Mouse (Mus musculus): Measurements from ENCODE around the gene Cpsf4. TPM values are rescaled to one million over a fixed set of nuclear protein-coding genes. Genes with fewer than 3 reads are reported as not detected.

Gene Cpsf4
- total RNA-seq (2014; rRNA removed): 33.1 and 48.1 TPM in 2 replicates
- polyA plus RNA-seq (2015; fragmentation: Nextera tagmentation; extraction: Ambion mirVana): 37.8 and 40.1 TPM in 2 replicates

DNA sequence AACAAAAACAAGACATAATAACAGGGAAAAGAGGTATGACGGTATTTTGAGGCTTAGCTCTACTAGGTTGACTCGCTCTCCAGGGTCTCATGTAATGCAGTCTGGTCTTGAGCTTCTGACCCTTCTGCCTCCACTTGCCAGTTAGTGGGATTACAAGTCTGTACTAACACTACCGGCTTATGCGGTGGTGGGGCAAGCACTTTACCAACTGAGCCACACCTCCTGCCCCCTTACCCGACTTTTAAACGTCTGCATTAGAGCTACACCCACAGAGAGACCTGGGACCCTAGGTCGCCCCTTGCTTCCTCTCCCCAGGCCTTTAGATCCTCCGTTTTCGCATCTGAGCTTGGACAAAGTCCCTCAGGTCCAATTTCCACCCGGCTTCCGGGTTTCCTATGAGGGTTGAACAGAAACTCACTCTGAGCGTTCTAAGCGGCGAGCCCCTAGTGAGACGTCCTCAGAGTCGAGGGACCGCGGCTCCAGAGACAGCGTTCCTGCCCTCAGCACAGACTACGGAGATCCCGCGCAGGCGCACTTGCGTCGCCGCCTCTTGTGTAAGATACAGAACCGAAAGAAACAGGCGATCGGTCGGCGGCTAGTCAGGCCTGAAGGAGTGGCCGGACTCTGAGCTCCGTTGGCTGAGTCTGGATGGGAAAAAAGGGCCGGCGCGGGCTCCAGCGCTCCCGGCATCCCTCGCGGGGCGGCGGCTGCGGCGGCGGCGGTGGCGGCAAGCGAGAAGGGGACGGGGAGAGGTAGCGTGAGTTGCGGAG lies at the start of gene Cpsf4, which contains the start of gene Ptcd1:
TSS of gene Cpsf4 (plus strand) at position 678 of the 770 bp plus-strand sequence.
TSS of gene Ptcd1 (minus strand) at position 573 of the 770 bp plus-strand sequence.
- H3K4me3 ChIP-seq (ENCODE audit: low read length): peak within 1 kb of the TSS; percentile 91
- H3K9me3 ChIP-seq (ENCODE audit: low read length): no peaks in the 10 kb centered on the region
- peak; percentile 96 for ATAC-seq
- peaks cover 13% of the 10 kb centered on the region for H3K4me1 ChIP-seq (ENCODE audit: insufficient read depth, low read length)
- H3K27me3 ChIP-seq (ENCODE audit: insufficient read depth, low read length): no peaks in the 10 kb centered on the region
- H3K9ac ChIP-seq (replicated peaks; ENCODE audit: low read length): peak within 1 kb of the TSS; percentile 85
- 1% methylated on average over 51 of the region's 51 CpGs for WGBS
- DNase-seq (ENCODE audit: low spot score): peak; percentile 99
- peaks cover 18% of the 10 kb centered on the region for H3K36me3 ChIP-seq (ENCODE audit: insufficient read depth, low read length)
- TF ChIP-seq CTCF (IDR thresholded peaks at IDR 0.05; ENCODE audit: low read depth): 0 out of 2 replicates have a peak, but pooled peaks have one; percentile 6
- peak within 1 kb of the TSS; percentile 93 for H3K4me2 ChIP-seq (ENCODE audit: low read depth, low read length)
- peak within 1 kb of the TSS; percentile 74; the same call in 1 of the 2 replicates for H3K27ac ChIP-seq

- no peak for ATAC-seq
- Histone ChIP-seq H3K36me3 (ENCODE audit: insufficient read depth, low read length) (no peaks in the 10 kb centered on the region), H3K4me3 (ENCODE audit: low read length) (no peak overlapping the region), H3K9ac (replicated peaks; ENCODE audit: low read length) (no peak overlapping the region), H3K27me3 (ENCODE audit: insufficient read depth, low read length) (no peaks in the 10 kb centered on the region), H3K4me1 (ENCODE audit: insufficient read depth, low read length) (no peaks in the 10 kb centered on the region), H3K27ac (no peak overlapping the region), H3K4me2 (ENCODE audit: low read depth, low read length) (no peak overlapping the region), H3K9me3 (ENCODE audit: low read length) (no peaks in the 10 kb centered on the region)
- TF ChIP-seq CTCF (IDR thresholded peaks at IDR 0.05; ENCODE audit: low read depth): no peak
- WGBS: 53% methylated on average over 6 of the region's 6 CpGs
- DNase-seq (ENCODE audit: low spot score): no peak
These were observed 49.0 kb upstream of the Cpsf4 start for GRCm38 (mm10) chr5:145118005-145118404.

- Histone ChIP-seq H3K9me3 (ENCODE audit: low read length) (no peaks in the 10 kb centered on the region), H3K36me3 (ENCODE audit: insufficient read depth, low read length) (no peaks in the 10 kb centered on the region), H3K27me3 (ENCODE audit: insufficient read depth, low read length) (no peaks in the 10 kb centered on the region), H3K4me2 (ENCODE audit: low read depth, low read length) (no peak overlapping the region), H3K27ac (no peak overlapping the region), H3K9ac (replicated peaks; ENCODE audit: low read length) (no peak overlapping the region), H3K4me3 (ENCODE audit: low read length) (no peak overlapping the region), H3K4me1 (ENCODE audit: insufficient read depth, low read length) (no peaks in the 10 kb centered on the region)
- ATAC-seq (no peak), DNase-seq (ENCODE audit: low spot score) (no peak)
- 92% methylated on average over 5 of the region's 5 CpGs for WGBS
- no peak for TF ChIP-seq CTCF (IDR thresholded peaks at IDR 0.05; ENCODE audit: low read depth)
These were observed 48.6 kb upstream of the Cpsf4 start for GRCm38 (mm10) chr5:145118461-145118860.

DNA sequence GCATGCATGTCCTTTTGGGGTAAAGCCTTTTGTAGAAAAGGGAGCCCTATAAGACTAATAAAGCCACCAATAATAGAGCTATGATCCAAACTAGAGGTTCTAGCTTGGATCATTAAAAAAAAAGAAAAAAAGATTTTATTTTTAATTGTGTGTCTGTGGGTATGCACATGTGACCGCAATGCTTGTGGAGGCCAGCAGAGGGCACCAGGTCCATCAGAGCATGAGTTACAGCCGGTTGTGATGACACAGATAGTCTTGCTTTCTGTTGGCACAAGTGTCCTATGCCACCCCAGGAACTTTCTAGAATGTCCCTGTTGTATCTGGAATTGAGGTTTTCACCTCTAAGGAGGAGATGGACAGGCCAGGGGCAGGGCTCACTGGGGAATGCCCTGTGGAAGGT lies 47.6 kb upstream of the Cpsf4 start:
- DNase-seq (ENCODE audit: low spot score): no peak
- Histone ChIP-seq H3K9me3 (ENCODE audit: low read length) (no peaks in the 10 kb centered on the region), H3K4me3 (ENCODE audit: low read length) (no peak overlapping the region), H3K4me2 (ENCODE audit: low read depth, low read length) (no peak overlapping the region), H3K9ac (replicated peaks; ENCODE audit: low read length) (no peak overlapping the region), H3K36me3 (ENCODE audit: insufficient read depth, low read length) (peaks cover 6% of the 10 kb centered on the region; the same call in 1 of the 2 replicates), H3K27ac (no peak overlapping the region), H3K4me1 (ENCODE audit: insufficient read depth, low read length) (no peaks in the 10 kb centered on the region), H3K27me3 (ENCODE audit: insufficient read depth, low read length) (no peaks in the 10 kb centered on the region)
- peak; percentile 40 for TF ChIP-seq CTCF (IDR thresholded peaks at IDR 0.05; ENCODE audit: low read depth)
- no peak for ATAC-seq
- WGBS: 90% methylated on average over 2 of the region's 2 CpGs

DNA sequence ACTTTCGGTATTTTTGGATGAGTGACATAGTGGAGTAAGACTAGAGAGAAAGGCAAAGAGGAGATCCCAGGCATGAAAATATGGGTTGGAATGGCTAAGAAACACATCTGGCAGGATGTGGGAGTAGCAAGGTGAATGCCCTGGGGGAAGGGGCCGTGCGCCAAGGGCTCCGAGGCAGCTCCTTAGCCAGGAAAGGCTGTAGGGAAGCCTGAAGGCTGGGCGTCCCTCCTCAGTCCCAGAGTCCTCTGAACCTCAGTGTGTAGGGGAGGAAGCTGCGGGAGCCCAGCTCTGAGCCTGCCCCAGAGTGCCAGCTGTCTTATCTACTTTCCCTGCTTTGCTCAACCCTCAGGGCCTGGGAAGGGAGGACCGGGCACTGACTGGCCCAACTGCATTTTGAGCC lies 46.1 kb upstream of the Cpsf4 start:
- H3K27me3 ChIP-seq (ENCODE audit: insufficient read depth, low read length): no peaks in the 10 kb centered on the region
- peaks cover 8% of the 10 kb centered on the region; the same call in 1 of the 2 replicates for H3K36me3 ChIP-seq (ENCODE audit: insufficient read depth, low read length)
- no peaks in the 10 kb centered on the region for H3K4me1 ChIP-seq (ENCODE audit: insufficient read depth, low read length)
- H3K9me3 ChIP-seq (ENCODE audit: low read length): no peaks in the 10 kb centered on the region
- H3K4me2 ChIP-seq (ENCODE audit: low read depth, low read length): no peak overlapping the region
- no peak for ATAC-seq
- no peak for DNase-seq (ENCODE audit: low spot score)
- WGBS: 86% methylated on average over 7 of the region's 7 CpGs
- no peak overlapping the region for H3K27ac ChIP-seq
- no peak overlapping the region for H3K9ac ChIP-seq (replicated peaks; ENCODE audit: low read length)
- no peak overlapping the region for H3K4me3 ChIP-seq (ENCODE audit: low read length)
- TF ChIP-seq CTCF (IDR thresholded peaks at IDR 0.05; ENCODE audit: low read depth): no peak

DNA sequence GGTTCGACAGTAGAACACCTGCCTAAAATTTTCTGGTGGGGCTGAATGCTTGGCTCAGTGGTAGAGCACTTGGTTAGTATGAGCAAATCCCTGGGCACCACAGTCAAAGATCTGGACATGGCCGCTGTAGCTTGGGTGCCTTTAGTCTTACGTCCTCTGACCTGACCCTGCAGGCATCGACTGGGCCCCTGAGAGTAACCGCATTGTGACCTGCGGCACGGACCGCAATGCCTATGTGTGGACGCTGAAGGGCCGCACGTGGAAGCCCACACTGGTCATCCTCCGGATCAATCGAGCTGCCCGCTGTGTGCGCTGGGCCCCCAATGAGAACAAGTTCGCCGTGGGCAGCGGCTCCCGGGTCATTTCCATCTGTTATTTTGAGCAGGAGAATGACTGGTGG lies 43.6 kb upstream of the Cpsf4 start:
- H3K36me3 ChIP-seq (ENCODE audit: insufficient read depth, low read length): peaks cover 20% of the 10 kb centered on the region; the same call in 1 of the 2 replicates
- 95% methylated on average over 19 of the region's 19 CpGs for WGBS
- H3K4me1 ChIP-seq (ENCODE audit: insufficient read depth, low read length): no peaks in the 10 kb centered on the region
- no peak for ATAC-seq
- no peak for TF ChIP-seq CTCF (IDR thresholded peaks at IDR 0.05; ENCODE audit: low read depth)
- no peak for DNase-seq (ENCODE audit: low spot score)
- H3K9me3 ChIP-seq (ENCODE audit: low read length): no peaks in the 10 kb centered on the region
- no peak overlapping the region for H3K4me3 ChIP-seq (ENCODE audit: low read length)
- H3K9ac ChIP-seq (replicated peaks; ENCODE audit: low read length): no peak overlapping the region
- H3K27me3 ChIP-seq (ENCODE audit: insufficient read depth, low read length): no peaks in the 10 kb centered on the region
- no peak overlapping the region for H3K27ac ChIP-seq
- H3K4me2 ChIP-seq (ENCODE audit: low read depth, low read length): no peak overlapping the region

DNA sequence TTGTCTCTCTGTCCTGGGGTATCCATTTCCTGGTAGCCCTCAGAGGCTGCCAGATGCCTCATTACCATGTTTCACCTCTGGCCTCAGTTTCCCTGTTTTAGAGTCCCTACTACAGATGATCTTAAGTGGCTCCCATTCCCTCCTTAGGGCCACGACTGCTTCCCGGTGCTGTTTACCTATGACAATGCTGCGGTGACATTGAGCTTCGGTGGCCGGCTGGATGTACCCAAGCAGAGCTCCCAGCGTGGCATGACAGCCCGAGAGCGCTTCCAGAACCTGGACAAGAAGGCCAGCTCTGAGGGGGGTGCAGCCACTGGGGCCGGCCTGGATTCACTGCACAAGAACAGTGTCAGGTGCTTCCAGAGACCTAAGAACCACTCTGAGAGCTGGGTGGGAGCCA lies 40.4 kb upstream of the Cpsf4 start:
- DNase-seq (ENCODE audit: low spot score) (no peak), ATAC-seq (no peak)
- Histone ChIP-seq H3K9me3 (ENCODE audit: low read length) (no peaks in the 10 kb centered on the region), H3K27me3 (ENCODE audit: insufficient read depth, low read length) (no peaks in the 10 kb centered on the region), H3K9ac (replicated peaks; ENCODE audit: low read length) (no peak overlapping the region), H3K36me3 (ENCODE audit: insufficient read depth, low read length) (peaks cover 42% of the 10 kb centered on the region), H3K4me3 (ENCODE audit: low read length) (no peak overlapping the region), H3K4me2 (ENCODE audit: low read depth, low read length) (no peak overlapping the region), H3K27ac (no peak overlapping the region), H3K4me1 (ENCODE audit: insufficient read depth, low read length) (no peaks in the 10 kb centered on the region)
- WGBS: 95% methylated on average over 9 of the region's 9 CpGs
- no peak for TF ChIP-seq CTCF (IDR thresholded peaks at IDR 0.05; ENCODE audit: low read depth)

Measured in hindbrain, postnatal 0 days (tissue).